In genomic region chr11:82274149-82274812, GRCm38 (mm10) we compare ENCODE assay signal across 22 mouse cellular contexts. TPM values are rescaled to one million over a fixed set of nuclear protein-coding genes. Genes with fewer than 3 reads are reported as not detected.
DNase-seq lines count a peak whose midpoint lies in the region.
"Had no signal": no experiment of that assay in that cellular context is flagged by ENCODE, and none has a peak within 500 bp of the region (broad histone marks: within the 10 kb centered on the region; RNA-seq: fewer than 3 reads in every experiment).

No protein-coding gene starts in this region.

- intact Hi-C loops in left cerebral cortex, postnatal 4 days (cut with DNase I): no loop called here
- intact Hi-C loops in heart, postnatal 36 days (cut with DNase I): no loop called here

- DNase-seq in cerebellum, adult 9-10 months: peak; percentile 4
- DNase-seq in cerebellum, postnatal 4 days (ENCODE audit: low spot score in 2 of 2): no peak
- peak; percentile 26 for DNase-seq in left cerebral cortex, postnatal 4 days
- no peak for DNase-seq in left cerebral cortex, adult 18-20 months (ENCODE audit: low spot score in 2 of 2)
- DNase-seq in brain, adult 2 months (ENCODE audit: low read depth, low spot score): peak; percentile 17
- DNase-seq in cerebellum, postnatal 14 days: peak; percentile 26 to 35
- no peak for DNase-seq in heart, postnatal 36 days
- DNase-seq: adrenal gland, adult 2 months; adrenal gland, postnatal 36 days; gastrocnemius, postnatal 14 days; kidney, adult 8-10 months; kidney, postnatal 4 days; lung, embryonic 14.5 days; lung, postnatal 14 days; midbrain, embryonic 14.5 days; thymus, postnatal 4 days had no signal

RNA-seq across cellular contexts. Expression of gene Ccl1, which starts 31.2 kb away (rescaled TPM):
- not detected for total RNA-seq in left cerebral cortex, postnatal 4 days (2021)
- total RNA-seq in left cerebral cortex, adult 18-20 months (2021): not detected
- not detected for total RNA-seq in heart, postnatal 36 days (2021)
- total RNA-seq: adrenal gland, adult 2 months; adrenal gland, postnatal 36 days; gastrocnemius, postnatal 14 days; granulocyte monocyte progenitor cell, adult 5-6 weeks; heart, postnatal 25 days; layer of hippocampus, adult 8-10 months; left cerebral cortex, postnatal 14 days; liver, adult 2 months; neutrophil, adult 5-6 weeks had no signal

Comparison
In these comparisons a context has a peak if more than half of its experiments do, and no peak if none do; other contexts are left out.
1. DNase-seq: peak in cerebellum, adult 9-10 months (single experiment), left cerebral cortex, postnatal 4 days (single experiment), brain, adult 2 months (single experiment) and cerebellum, postnatal 14 days (2 of 2); none in cerebellum, postnatal 4 days (0 of 2), left cerebral cortex, adult 18-20 months (0 of 2) and heart, postnatal 36 days (0 of 2).